Mouse (Mus musculus) heart, embryonic 16.5 days (tissue): ENCODE measurements around the gene Ank3. TPM values are rescaled to one million over a fixed set of nuclear protein-coding genes. Genes with fewer than 3 reads are reported as not detected.

ENCODE experiments used
- ATAC-seq: fragments of 200-750 bp; cut with Nextera tagmentation; replicated peaks from 2 replicates; pipeline ENCODE4 v1.8.0; 2017; ENCODE audit warnings: moderate number of reproducible peaks; ENCODE audit not compliant: insufficient read depth, low FRiP score; ENCODE audit errors: extremely low read depth
- H3K27ac ChIP-seq: fragments of 300-500 bp; sonication (generic); 2 replicates; pipeline ENCODE4 v1.5.1; 2014; ENCODE audit warnings: mild to moderate bottlenecking, low read length, control low read depth, moderate library complexity
- H3K27me3 ChIP-seq: fragments of 300-500 bp; sonication (generic); 2 replicates; pipeline ENCODE4 v1.6.1; 2014; ENCODE audit warnings: low read length, mixed read lengths; ENCODE audit not compliant: control insufficient read depth, insufficient read depth
- H3K36me3 ChIP-seq: fragments of 300-500 bp; sonication (generic); 2 replicates; pipeline ENCODE4 v1.6.1; 2014; ENCODE audit not compliant: control insufficient read depth, insufficient read depth
- H3K4me1 ChIP-seq: fragments of 300-500 bp; sonication (generic); 2 replicates; pipeline ENCODE4 v1.6.1; 2014; ENCODE audit warnings: low read length, mixed read lengths; ENCODE audit not compliant: control insufficient read depth, insufficient read depth
- H3K4me2 ChIP-seq: fragments of 300-500 bp; sonication (generic); 2 replicates; pipeline ENCODE4 v1.6.1; 2014; ENCODE audit warnings: low read depth, mild to moderate bottlenecking, control low read depth, low read length
- H3K4me3 ChIP-seq: fragments of 300-500 bp; sonication (generic); 2 replicates; pipeline ENCODE4 v1.5.1; 2014; ENCODE audit warnings: mild to moderate bottlenecking, control low read depth, low read length
- H3K9ac ChIP-seq: fragments of 300-500 bp; sonication (generic); 2 replicates; pipeline ENCODE4 v1.6.1; 2014; ENCODE audit warnings: low read length, control low read depth
- H3K9me3 ChIP-seq: fragments of 300-500 bp; sonication (generic); replicated peaks from 2 replicates; pipeline ENCODE4 v1.6.1; 2016; ENCODE audit warnings: low read length; ENCODE audit not compliant: control insufficient read depth
- WGBS: fragments of 180-500 bp; shearing (Covaris S2); extraction: QIAGEN DNeasy Blood & Tissue Kit; methylation state at CpG from one replicate; pipeline ENCODE4 v1.1.7; 2014; 5-methylcytosine and 5-hydroxymethylcytosine counted together
- polyA plus RNA-seq: library from polyadenylated mRNA; unstranded; fragments of >200 nt; fragmentation: Nextera tagmentation; extraction: Ambion mirVana; gene quantifications from 2 replicates; pipeline ENCODE4 v1.2.1, GENCODE M21; 2015

The Ank3 gene
- polyA plus RNA-seq, 1 experiment from 2014 or later, result 33.2 TPM

DNA sequence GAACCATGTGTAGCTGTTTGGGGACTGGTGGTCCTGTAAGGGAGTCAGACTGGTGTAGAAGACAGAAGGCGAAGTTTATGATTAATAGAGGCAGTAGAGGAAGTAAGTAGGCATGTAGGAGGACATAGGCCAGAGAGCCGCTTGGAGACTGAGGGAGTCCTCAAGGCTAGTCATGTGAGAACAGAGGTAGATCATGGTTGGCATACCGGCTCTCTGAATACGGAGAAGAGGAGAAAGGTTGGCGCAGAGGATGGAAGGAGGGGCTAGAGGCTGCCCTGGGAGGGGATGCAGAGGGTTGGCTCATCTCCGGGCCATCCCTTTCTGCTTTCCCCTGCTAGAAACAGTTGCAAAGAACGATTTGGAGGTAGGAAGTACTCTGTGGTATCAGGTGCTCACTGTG, 328.2 kb downstream of the Ank3 start:
- Histone ChIP-seq H3K4me3 (no peak overlapping the region), H3K4me1 (peaks cover 6% of the 10 kb centered on the region), H3K36me3 (no peaks in the 10 kb centered on the region), H3K27ac (no peak overlapping the region), H3K4me2 (no peak overlapping the region), H3K27me3 (no peaks in the 10 kb centered on the region), H3K9ac (no peak overlapping the region), H3K9me3 (no peaks in the 10 kb centered on the region)
- 84% methylated on average over 7 of the region's 7 CpGs for WGBS
- ATAC-seq, result no peak

DNA sequence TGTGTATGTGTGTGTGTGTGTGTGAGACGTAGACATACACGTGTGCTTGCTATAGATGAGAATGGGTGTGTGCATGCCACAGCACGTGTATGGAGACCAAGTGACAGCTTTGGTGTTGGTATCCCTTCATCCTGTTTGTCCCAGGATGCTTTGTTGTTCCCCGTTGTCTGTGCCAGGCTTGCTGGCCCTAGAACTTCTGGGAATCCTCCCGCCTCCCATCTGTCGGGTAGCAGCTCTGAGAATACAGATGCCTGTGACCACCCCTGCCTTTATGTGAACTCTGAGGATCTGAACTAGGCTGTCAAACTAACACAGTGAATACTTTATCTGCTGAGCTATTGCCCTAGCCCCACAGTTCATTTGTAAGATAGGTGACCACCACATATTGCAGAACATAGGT, 330.3 kb downstream of the Ank3 start:
- Histone ChIP-seq H3K27ac (no peak overlapping the region), H3K4me2 (no peak overlapping the region), H3K36me3 (no peaks in the 10 kb centered on the region), H3K4me3 (no peak overlapping the region), H3K9ac (no peak overlapping the region), H3K4me1 (peaks cover 7% of the 10 kb centered on the region), H3K9me3 (no peaks in the 10 kb centered on the region), H3K27me3 (no peaks in the 10 kb centered on the region)
- ATAC-seq, result no peak
- 82% methylated on average over 6 of the region's 6 CpGs for WGBS

- ATAC-seq, result no peak
- Histone ChIP-seq H3K4me2 (no peak overlapping the region), H3K4me1 (peaks cover 7% of the 10 kb centered on the region), H3K36me3 (no peaks in the 10 kb centered on the region), H3K27me3 (no peaks in the 10 kb centered on the region), H3K27ac (no peak overlapping the region), H3K4me3 (no peak overlapping the region), H3K9ac (no peak overlapping the region), H3K9me3 (no peaks in the 10 kb centered on the region)
- WGBS, result 75% methylated on average over 10 of the region's 10 CpGs
These were observed 331.8 kb downstream of the Ank3 start for GRCm38 (mm10) chr10:69730351-69730871.

DNA sequence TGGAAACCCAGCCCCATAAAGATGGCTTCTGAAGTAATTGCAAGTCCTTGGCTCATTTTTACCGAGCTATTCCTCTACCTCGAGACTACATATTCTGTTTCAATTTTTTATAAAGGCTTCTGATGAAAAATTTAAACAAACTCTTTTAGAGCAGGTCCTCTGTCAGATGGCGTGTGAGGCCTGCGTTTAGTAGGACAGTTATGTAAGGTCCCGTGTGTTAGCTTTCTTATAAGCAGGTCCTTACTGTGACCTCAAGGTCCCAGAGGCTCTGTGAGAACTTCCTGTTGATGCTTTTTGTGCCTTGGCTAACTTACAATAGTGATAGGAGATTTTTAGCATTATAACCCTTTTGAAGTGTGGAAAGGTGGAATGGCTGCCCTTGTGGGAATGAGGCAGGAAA, 332.8 kb downstream of the Ank3 start:
- no peak for ATAC-seq
- Histone ChIP-seq H3K4me1 (peaks cover 7% of the 10 kb centered on the region), H3K36me3 (no peaks in the 10 kb centered on the region), H3K9ac (no peak overlapping the region), H3K9me3 (no peaks in the 10 kb centered on the region), H3K27me3 (no peaks in the 10 kb centered on the region), H3K27ac (no peak overlapping the region), H3K4me3 (no peak overlapping the region), H3K4me2 (no peak overlapping the region)
- 83% methylated on average over 5 of the region's 5 CpGs for WGBS

DNA sequence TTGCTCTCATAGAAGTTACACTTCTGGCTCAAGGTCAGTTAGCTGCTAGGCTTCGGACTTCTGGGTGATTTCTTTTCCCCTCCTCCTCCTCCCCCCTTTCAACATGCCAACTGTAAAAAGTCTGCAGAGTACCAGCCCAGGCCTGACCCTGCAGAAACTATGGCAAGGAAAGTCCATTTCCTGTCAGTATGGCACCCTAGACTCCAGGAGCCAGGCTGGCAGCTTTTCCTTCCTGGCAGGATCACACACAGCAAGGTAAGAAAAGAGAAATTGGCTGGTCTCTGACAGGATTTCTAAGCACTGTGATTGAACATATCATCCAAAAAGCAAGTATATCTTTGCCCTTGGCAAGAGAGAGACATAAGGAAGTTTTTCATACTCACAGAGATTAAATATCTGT, 333.3 kb downstream of the Ank3 start:
- Histone ChIP-seq H3K9ac (no peak overlapping the region), H3K9me3 (no peaks in the 10 kb centered on the region), H3K4me1 (peaks cover 7% of the 10 kb centered on the region), H3K4me3 (no peak overlapping the region), H3K36me3 (no peaks in the 10 kb centered on the region), H3K4me2 (no peak overlapping the region), H3K27ac (no peak overlapping the region), H3K27me3 (no peaks in the 10 kb centered on the region)
- ATAC-seq, result no peak
- 35% methylated on average over 1 of the region's 1 CpGs for WGBS

DNA sequence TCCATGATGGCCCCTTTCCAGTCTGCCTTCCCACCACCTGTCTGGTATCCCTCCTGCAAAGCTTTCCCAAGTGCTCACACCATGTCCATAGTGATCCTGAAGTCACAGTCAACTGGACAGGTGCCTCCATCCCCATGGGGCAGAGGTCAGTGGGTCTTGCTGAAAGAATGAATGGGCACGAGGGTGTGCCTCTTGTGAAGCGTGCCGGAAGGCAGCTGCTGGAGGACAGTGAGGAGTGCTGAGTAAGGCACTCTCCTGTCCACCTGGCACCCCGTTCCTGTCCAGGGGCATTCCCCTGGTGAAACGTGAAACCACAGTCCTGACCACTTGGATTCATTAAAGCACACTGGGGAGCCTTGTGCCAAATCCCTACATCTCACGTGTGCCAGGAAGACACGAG, 337.7 kb downstream of the Ank3 start:
- H3K9me3 ChIP-seq, result no peaks in the 10 kb centered on the region
- no peak for ATAC-seq
- peaks cover 6% of the 10 kb centered on the region for H3K4me1 ChIP-seq
- H3K36me3 ChIP-seq, result no peaks in the 10 kb centered on the region
- H3K27me3 ChIP-seq, result no peaks in the 10 kb centered on the region
- no peak overlapping the region for H3K4me2 ChIP-seq
- no peak overlapping the region for H3K4me3 ChIP-seq
- H3K9ac ChIP-seq, result no peak overlapping the region
- WGBS, result 72% methylated on average over 7 of the region's 7 CpGs
- no peak overlapping the region for H3K27ac ChIP-seq

GRCm38 (mm10) chr10:69738741-69739271, 340.2 kb downstream of the Ank3 start:
- Histone ChIP-seq H3K4me2 (no peak overlapping the region), H3K9me3 (no peaks in the 10 kb centered on the region), H3K4me3 (no peak overlapping the region), H3K36me3 (no peaks in the 10 kb centered on the region), H3K4me1 (no peaks in the 10 kb centered on the region), H3K27ac (no peak overlapping the region), H3K9ac (no peak overlapping the region), H3K27me3 (no peaks in the 10 kb centered on the region)
- no peak for ATAC-seq
- WGBS, result 59% methylated on average over 5 of the region's 5 CpGs

DNA sequence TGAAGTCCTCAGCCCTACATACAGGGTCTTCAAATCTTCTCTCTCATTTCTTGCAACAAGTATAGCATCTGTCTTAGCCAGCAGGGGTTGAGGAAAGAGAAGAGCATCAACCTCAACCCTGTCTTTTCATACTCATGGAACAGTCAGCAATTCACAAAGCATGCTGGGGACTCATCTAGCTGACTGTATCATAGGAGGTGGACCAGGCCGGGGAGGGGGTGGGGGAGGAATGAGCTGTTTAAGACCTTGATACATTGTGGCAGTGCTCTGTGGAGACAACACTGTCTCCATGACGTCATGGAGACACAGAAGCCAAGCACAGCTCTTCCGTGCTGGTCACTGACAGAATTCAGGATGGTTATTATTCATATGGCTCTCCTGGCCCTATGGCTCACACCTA, 344.0 kb downstream of the Ank3 start:
- WGBS, result 55% methylated on average over 3 of the region's 3 CpGs
- Histone ChIP-seq H3K4me2 (no peak overlapping the region), H3K36me3 (no peaks in the 10 kb centered on the region), H3K9ac (no peak overlapping the region), H3K4me3 (no peak overlapping the region), H3K27ac (no peak overlapping the region), H3K9me3 (no peaks in the 10 kb centered on the region), H3K4me1 (peaks cover 8% of the 10 kb centered on the region), H3K27me3 (no peaks in the 10 kb centered on the region)
- ATAC-seq, result no peak

DNA sequence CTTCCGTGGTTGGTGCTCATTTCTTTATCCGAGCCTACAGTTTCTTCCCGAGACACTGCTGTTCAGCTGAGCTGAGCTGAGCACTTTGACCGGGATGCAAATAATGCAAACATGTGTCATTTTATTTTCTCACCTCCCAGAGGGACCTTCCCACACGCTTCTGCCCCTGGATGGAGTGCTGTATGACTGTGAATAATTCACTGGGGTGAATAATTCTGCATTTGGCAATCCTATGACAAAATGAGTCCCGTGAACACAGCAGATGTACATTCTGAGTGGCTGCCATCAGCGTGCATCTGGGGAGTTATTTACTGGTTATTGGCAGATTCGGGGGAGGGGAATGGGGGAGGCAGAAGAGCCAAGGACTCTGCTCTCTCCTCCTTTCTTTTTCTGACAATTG, 345.6 kb downstream of the Ank3 start:
- 62% methylated on average over 8 of the region's 8 CpGs for WGBS
- no peaks in the 10 kb centered on the region for H3K9me3 ChIP-seq
- peaks cover 8% of the 10 kb centered on the region for H3K4me1 ChIP-seq
- no peak overlapping the region for H3K4me2 ChIP-seq
- no peak overlapping the region for H3K9ac ChIP-seq
- H3K36me3 ChIP-seq, result no peaks in the 10 kb centered on the region
- ATAC-seq, result no peak
- no peak overlapping the region for H3K27ac ChIP-seq
- no peak overlapping the region for H3K4me3 ChIP-seq
- no peaks in the 10 kb centered on the region for H3K27me3 ChIP-seq
